Mouse (Mus musculus): ENCODE results near the gene Tmem242.

GRCm38 (mm10) chr17:5416518-5416917, 23.5 kb downstream of the Tmem242 start:
- TF ChIP-seq CTCF (IDR thresholded peaks at IDR 0.05; ENCODE audit: low read depth) (no peak), EP300 (IDR thresholded peaks at IDR 0.05; ENCODE audit: low read depth) (no peak)

All from liver, postnatal 0 days (tissue).